Mouse (Mus musculus) hindbrain, postnatal 0 days (tissue): ENCODE measurements around the gene Klk1b5. TPM values are rescaled to one million over a fixed set of nuclear protein-coding genes. Genes with fewer than 3 reads are reported as not detected.
"Not testable (repeated sequence)": the region's sequence is repeated elsewhere in the genome, so short reads cannot be mapped to it uniquely, and the experiment has no call there.

Source experiments
- ATAC-seq: fragments of 200-750 bp; cut with Nextera tagmentation; 2 replicates; pipeline ENCODE4 v1.8.0; 2017; ENCODE audit warnings: mild to moderate bottlenecking, moderate TSS enrichment, moderate library complexity
- DNase-seq: peaks from one replicate; pipeline ENCODE4 v3.0.0-alpha.2; 2015; ENCODE audit warnings: low spot score
- H3K27ac ChIP-seq: fragments of 300-500 bp; sonication (generic); 2 replicates; pipeline ENCODE4 v1.5.1; 2014; ENCODE audit warnings: mild to moderate bottlenecking
- H3K27me3 ChIP-seq: fragments of 300-500 bp; sonication (generic); 2 replicates; pipeline ENCODE4 v1.6.1; 2014; ENCODE audit warnings: low read length, mixed read lengths; ENCODE audit not compliant: insufficient read depth
- H3K36me3 ChIP-seq: fragments of 300-500 bp; sonication (generic); 2 replicates; pipeline ENCODE4 v1.6.1; 2014; ENCODE audit warnings: low read length, mixed read lengths; ENCODE audit not compliant: insufficient read depth
- H3K4me1 ChIP-seq: fragments of 300-500 bp; sonication (generic); 2 replicates; pipeline ENCODE4 v1.6.1; 2014; ENCODE audit warnings: antibody characterized with exemption, low read length, mixed read lengths; ENCODE audit not compliant: insufficient read depth
- H3K4me2 ChIP-seq: fragments of 300-500 bp; sonication (generic); 2 replicates; pipeline ENCODE4 v1.6.1; 2014; ENCODE audit warnings: low read depth, mild to moderate bottlenecking, low read length, moderate library complexity, mixed read lengths
- H3K4me3 ChIP-seq: fragments of 300-500 bp; sonication (generic); 2 replicates; pipeline ENCODE4 v1.5.1; 2014; ENCODE audit warnings: low read length
- H3K9ac ChIP-seq: fragments of 300-500 bp; sonication (generic); replicated peaks from 2 replicates; pipeline ENCODE4 v1.6.1; 2014; ENCODE audit warnings: mild to moderate bottlenecking, low read length, moderate library complexity, mixed read lengths
- H3K9me3 ChIP-seq: fragments of 300-500 bp; sonication (generic); 2 replicates; pipeline ENCODE4 v1.6.1; 2016; ENCODE audit warnings: low read length, mixed read lengths
- CTCF ChIP-seq: IDR thresholded peaks from 2 replicates; pipeline ENCODE4 v1.5.1; 2016; ENCODE audit warnings: antibody characterized with exemption, control low read depth, low read depth
- WGBS: fragments of 180-500 bp; shearing (Covaris S2); extraction: QIAGEN DNeasy Blood & Tissue Kit; methylation state at CpG from one replicate; pipeline ENCODE4 v1.1.7; 2014; 5-methylcytosine and 5-hydroxymethylcytosine counted together
- polyA plus RNA-seq: library from polyadenylated mRNA; unstranded; fragments of >200 nt; fragmentation: Nextera tagmentation; extraction: Ambion mirVana; gene quantifications from 2 replicates; pipeline ENCODE4 v1.2.1, GENCODE M21; 2015
- total RNA-seq: library from RNA; depleted of rRNA; stranded (reverse); fragments of >200 nt; gene quantifications from 2 replicates; pipeline ENCODE4 v1.2.3, GENCODE M21; 2014; rRNA removed

Klk1b5 gene
- not detected in 2 replicates for total RNA-seq
- not detected in 2 replicates for polyA plus RNA-seq

DNA sequence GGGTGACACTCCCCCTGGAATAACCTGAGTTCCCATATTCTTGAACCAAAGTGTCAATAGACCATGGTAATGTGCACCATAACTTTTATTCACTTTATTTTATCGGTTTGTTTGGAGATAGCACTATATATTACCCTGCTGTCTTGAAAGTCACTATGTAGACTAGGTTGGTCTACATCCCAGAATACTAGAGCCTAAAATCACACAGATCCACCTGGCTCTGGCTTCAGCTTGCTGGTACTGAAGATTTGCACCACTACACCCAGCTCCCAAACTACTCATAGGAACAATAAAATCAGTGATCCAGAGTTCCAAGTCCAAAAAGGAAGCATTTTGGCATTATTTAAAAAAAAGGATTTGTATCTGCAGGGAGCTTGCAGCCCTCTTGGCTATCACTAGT is at the start of gene Klk1b5:
Gene Klk1b5, plus strand, starts transcription at position 301 of the 400 bp plus-strand sequence.
- Histone ChIP-seq H3K9ac (no peak within 1 kb of the TSS), H3K4me2 (no peak within 1 kb of the TSS), H3K4me1 (no peaks in the 10 kb centered on the region), H3K9me3 (no peaks in the 10 kb centered on the region), H3K4me3 (no peak within 1 kb of the TSS), H3K27ac (no peak within 1 kb of the TSS), H3K36me3 (no peaks in the 10 kb centered on the region), H3K27me3 (no peaks in the 10 kb centered on the region)
- no peak for DNase-seq
- ATAC-seq, result no peak
- TF ChIP-seq CTCF, result no peak
- WGBS, result 91% methylated on average over 1 of the region's 1 CpGs

GRCm38 (mm10) chr7:44179299-44180045 is 36.3 kb upstream of the Klk1b5 start:
- H3K9me3 ChIP-seq, result no peaks in the 10 kb centered on the region
- no peaks in the 10 kb centered on the region for H3K4me1 ChIP-seq
- DNase-seq (no peak), ATAC-seq (no peak)
- H3K27me3 ChIP-seq, result no peaks in the 10 kb centered on the region
- H3K4me2 ChIP-seq, result no peak overlapping the region
- no peak overlapping the region for H3K27ac ChIP-seq
- H3K4me3 ChIP-seq, result no peak overlapping the region
- H3K36me3 ChIP-seq, result no peaks in the 10 kb centered on the region
- TF ChIP-seq CTCF, result no peak
- WGBS, result 43% methylated on average over 9 of the region's 9 CpGs
- no peak overlapping the region for H3K9ac ChIP-seq

- H3K27ac ChIP-seq, H3K4me3 ChIP-seq, DNase-seq, H3K9me3 ChIP-seq, ATAC-seq, H3K4me2 ChIP-seq, H3K4me1 ChIP-seq, H3K36me3 ChIP-seq, H3K27me3 ChIP-seq, H3K9ac ChIP-seq: not testable (repeated sequence)
- WGBS, result 76% methylated on average over 8 of the region's 8 CpGs
Measured at GRCm38 (mm10) chr7:44186516-44186915, 29.2 kb upstream of the Klk1b5 start.

DNA sequence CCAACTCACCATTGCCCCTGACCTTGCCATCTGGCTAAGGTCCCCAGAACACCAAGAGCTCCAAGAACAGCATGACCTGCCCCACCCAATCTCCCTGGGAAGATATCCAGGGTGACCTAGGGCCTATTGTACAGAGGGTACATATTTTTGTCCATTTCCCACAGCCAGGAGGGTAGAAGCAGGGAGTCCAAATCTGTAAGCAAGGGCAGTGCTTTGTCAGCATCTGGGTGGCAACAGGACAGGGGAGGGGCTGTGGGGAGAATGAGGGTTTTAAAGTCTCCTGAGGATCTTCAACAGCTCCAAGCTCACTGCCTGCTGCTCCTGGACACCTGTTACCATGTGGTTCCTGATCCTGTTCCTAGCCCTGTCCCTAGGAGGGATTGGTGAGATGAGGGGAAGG is 27.8 kb upstream of the Klk1b5 start, which contains the start of gene Klk1b24:
Gene Klk1b24, plus strand, starts transcription at position 301 of the 400 bp plus-strand sequence.
- H3K27me3 ChIP-seq, H3K36me3 ChIP-seq, H3K4me1 ChIP-seq, H3K4me2 ChIP-seq, ATAC-seq, H3K9ac ChIP-seq, H3K4me3 ChIP-seq, H3K27ac ChIP-seq, DNase-seq, H3K9me3 ChIP-seq: not testable (repeated sequence)

DNA sequence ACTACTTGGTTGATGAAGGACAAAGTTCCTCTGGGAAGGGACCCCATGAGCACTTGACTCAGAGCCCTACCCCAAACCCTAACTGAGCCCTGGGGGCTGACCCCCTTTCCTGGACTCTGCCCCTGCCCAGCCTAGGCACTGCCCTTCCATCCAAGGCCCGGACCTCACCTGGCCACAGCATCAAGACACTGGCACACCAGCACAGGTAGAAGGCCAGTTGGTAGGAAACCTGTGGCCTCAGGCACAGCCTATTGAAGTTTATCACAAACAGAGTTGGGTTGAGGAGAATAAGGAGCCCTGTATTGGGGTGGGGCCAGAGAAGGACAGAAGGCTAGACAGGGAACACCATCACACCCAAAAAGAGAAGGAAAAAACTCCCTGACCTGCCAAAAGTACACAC is 22.3 kb upstream of the Klk1b5 start:
- H3K27me3 ChIP-seq, DNase-seq, H3K9ac ChIP-seq, H3K4me1 ChIP-seq, H3K4me2 ChIP-seq, H3K27ac ChIP-seq, H3K36me3 ChIP-seq, H3K4me3 ChIP-seq, ATAC-seq, H3K9me3 ChIP-seq: not testable (repeated sequence)
- WGBS, result 92% methylated on average over 1 of the region's 1 CpGs

DNA sequence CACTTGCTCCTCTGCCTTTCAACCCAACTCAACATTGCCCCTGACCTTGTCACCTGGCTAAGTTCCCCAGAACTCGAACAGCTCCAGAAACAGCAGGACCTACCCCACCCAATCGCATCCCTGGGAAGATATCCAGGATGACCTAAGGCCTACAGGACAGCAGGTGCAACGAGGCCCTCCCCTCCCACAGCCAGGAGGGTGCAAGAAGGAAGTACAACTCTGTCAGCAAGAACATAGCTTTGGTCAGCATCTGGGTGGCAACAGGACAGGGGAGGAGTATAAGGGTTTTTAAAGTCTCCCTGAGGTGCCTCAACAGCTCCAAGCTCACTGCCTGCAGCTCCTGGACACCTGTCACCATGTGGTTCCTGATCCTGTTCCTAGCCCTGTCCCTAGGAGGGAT is 17.9 kb upstream of the Klk1b5 start, which contains the start of gene Klk1b3:
Gene Klk1b3, plus strand, starts transcription at position 301 of the 400 bp plus-strand sequence.
- TF ChIP-seq CTCF, result no peak
- Histone ChIP-seq H3K9me3 (no peaks in the 10 kb centered on the region), H3K27ac (no peak within 1 kb of the TSS), H3K27me3 (no peaks in the 10 kb centered on the region), H3K4me3 (no peak within 1 kb of the TSS), H3K36me3 (no peaks in the 10 kb centered on the region), H3K9ac (no peak within 1 kb of the TSS), H3K4me1 (no peaks in the 10 kb centered on the region), H3K4me2 (no peak within 1 kb of the TSS)
- 62% methylated on average over 3 of the region's 3 CpGs for WGBS
- ATAC-seq, result no peak
- no peak for DNase-seq

DNA sequence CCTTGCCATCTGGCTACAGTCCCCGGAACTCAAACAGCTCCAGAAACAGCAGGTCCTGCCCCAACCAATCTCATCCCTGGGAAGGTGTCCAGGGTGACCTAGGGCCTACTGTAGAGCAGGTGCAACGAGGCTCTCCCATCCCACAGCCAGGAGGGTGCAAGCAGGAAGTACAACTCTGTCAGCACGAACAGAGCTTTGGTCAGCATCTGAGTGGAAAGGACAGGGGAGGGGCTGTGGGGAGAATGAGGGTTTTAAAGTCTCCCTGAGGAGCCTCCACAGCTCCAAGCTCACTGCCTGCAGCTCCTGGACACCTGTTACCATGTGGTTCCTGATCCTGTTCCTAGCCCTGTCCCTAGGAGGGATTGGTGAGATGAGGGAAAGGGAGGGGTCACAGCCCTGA is 8.6 kb upstream of the Klk1b5 start, which contains the start of gene Klk1b4:
Gene Klk1b4, plus strand, starts transcription at position 301 of the 400 bp plus-strand sequence.
- 55% methylated on average over 3 of the region's 3 CpGs for WGBS
- not testable (repeated sequence) for H3K4me2 ChIP-seq, H3K36me3 ChIP-seq

More for the DNA sequence above, 8.6 kb upstream of the Klk1b5 start, which contains the start of gene Klk1b4:
- ATAC-seq, H3K9me3 ChIP-seq, DNase-seq, H3K4me3 ChIP-seq, H3K27me3 ChIP-seq, H3K27ac ChIP-seq, H3K4me1 ChIP-seq, H3K9ac ChIP-seq: not testable (repeated sequence)
